Mouse (Mus musculus): ENCODE results near the gene Asap3. TPM values are rescaled to one million over a fixed set of nuclear protein-coding genes. Genes with fewer than 3 reads are reported as not detected.

The Asap3 gene
- polyA plus RNA-seq, 2 experiments, result 0.66 to 1.1 TPM

GRCm38 (mm10) chr4:136266716-136267343 is 60.7 kb downstream of the Asap3 start:
- Histone ChIP-seq H3K4me3 (ENCODE audit: insufficient read depth in 1 of 2, low read depth in 2 of 2, low read length in 2 of 2) (no peak overlapping the region), H3K4me1 (replicated peaks; ENCODE audit: control insufficient read depth in 2 of 2, insufficient read depth in 2 of 2, low read length in 1 of 2) (peaks cover 0 to 2% of the 10 kb centered on the region in 2 experiments; a peak in 1 of 4 replicates), H3K4me2 (ENCODE audit: low read depth) (no peak overlapping the region), H3K36me3 (replicated peaks; ENCODE audit: control insufficient read depth, insufficient read depth, low read depth) (no peaks in the 10 kb centered on the region), H3K9me3 (ENCODE audit: control insufficient read depth, low read length) (no peaks in the 10 kb centered on the region), H3K9ac (replicated peaks) (no peak overlapping the region), H3K27me3 (ENCODE audit: control insufficient read depth, insufficient read depth, low read length) (no peaks in the 10 kb centered on the region), H3K27ac (no peak overlapping the region)
- ATAC-seq (ENCODE audit: insufficient read depth), result no peak
- DNase-seq (ENCODE audit: low read depth in 3 of 3, low spot score in 3 of 3), result no peak
- TF ChIP-seq CTCF (IDR thresholded peaks at IDR 0.05; ENCODE audit: low read depth), result no peak
- no peak for TF ChIP-seq EP300 (IDR thresholded peaks at IDR 0.05; ENCODE audit: low read depth)
- 32% methylated on average over 9 of the region's 9 CpGs for WGBS (ENCODE audit: insufficient replicate concordance)

- H3K4me2 ChIP-seq (ENCODE audit: low read depth), result no peak overlapping the region
- H3K36me3 ChIP-seq (replicated peaks; ENCODE audit: control insufficient read depth, insufficient read depth, low read depth), result no peaks in the 10 kb centered on the region
- H3K9ac ChIP-seq (replicated peaks), result no peak overlapping the region
- peaks cover 0 to 2% of the 10 kb centered on the region in 2 experiments; a peak in 1 of 4 replicates for H3K4me1 ChIP-seq (replicated peaks; ENCODE audit: control insufficient read depth in 2 of 2, insufficient read depth in 2 of 2, low read length in 1 of 2)
- no peak for ATAC-seq (ENCODE audit: insufficient read depth)
- DNase-seq (ENCODE audit: low read depth in 3 of 3, low spot score in 3 of 3), result no peak
- no peaks in the 10 kb centered on the region for H3K27me3 ChIP-seq (ENCODE audit: control insufficient read depth, insufficient read depth, low read length)
- H3K27ac ChIP-seq, result no peak overlapping the region
- WGBS (ENCODE audit: insufficient replicate concordance), result 38% methylated on average over 1 of the region's 1 CpGs
- no peak overlapping the region for H3K4me3 ChIP-seq (ENCODE audit: insufficient read depth in 1 of 2, low read depth in 2 of 2, low read length in 2 of 2)
- no peak for TF ChIP-seq EP300 (IDR thresholded peaks at IDR 0.05; ENCODE audit: low read depth)
- TF ChIP-seq CTCF (IDR thresholded peaks at IDR 0.05; ENCODE audit: low read depth), result no peak
- no peaks in the 10 kb centered on the region for H3K9me3 ChIP-seq (ENCODE audit: control insufficient read depth, low read length)
Observed at GRCm38 (mm10) chr4:136268912-136269311, 62.7 kb downstream of the Asap3 start.

- H3K27ac ChIP-seq, result no peak overlapping the region
- no peak for ATAC-seq (ENCODE audit: insufficient read depth)
- 70% methylated on average over 8 of the region's 8 CpGs for WGBS (ENCODE audit: insufficient replicate concordance)
Observed at GRCm38 (mm10) chr4:136270648-136271047, 64.5 kb downstream of the Asap3 start.

GRCm38 (mm10) chr4:136281097-136281496 is 74.9 kb downstream of the Asap3 start:
- TF ChIP-seq CTCF (IDR thresholded peaks at IDR 0.05; ENCODE audit: low read depth), result no peak
- no peak for TF ChIP-seq EP300 (IDR thresholded peaks at IDR 0.05; ENCODE audit: low read depth)
- ATAC-seq (ENCODE audit: insufficient read depth), result no peak
- 64% methylated on average over 8 of the region's 8 CpGs for WGBS (ENCODE audit: insufficient replicate concordance)

More at GRCm38 (mm10) chr4:136270648-136271047, 64.5 kb downstream of the Asap3 start:
- Histone ChIP-seq H3K4me1 (replicated peaks; ENCODE audit: control insufficient read depth in 2 of 2, insufficient read depth in 2 of 2, low read length in 1 of 2) (peaks cover 0 to 2% of the 10 kb centered on the region in 2 experiments; a peak in 1 of 4 replicates), H3K4me3 (ENCODE audit: insufficient read depth in 1 of 2, low read depth in 2 of 2, low read length in 2 of 2) (no peak overlapping the region), H3K9me3 (ENCODE audit: control insufficient read depth, low read length) (no peaks in the 10 kb centered on the region), H3K27me3 (ENCODE audit: control insufficient read depth, insufficient read depth, low read length) (no peaks in the 10 kb centered on the region), H3K4me2 (ENCODE audit: low read depth) (no peak overlapping the region), H3K9ac (replicated peaks) (no peak overlapping the region), H3K36me3 (replicated peaks; ENCODE audit: control insufficient read depth, insufficient read depth, low read depth) (no peaks in the 10 kb centered on the region)
- TF ChIP-seq EP300 (IDR thresholded peaks at IDR 0.05; ENCODE audit: low read depth) (no peak), CTCF (IDR thresholded peaks at IDR 0.05; ENCODE audit: low read depth) (no peak)
- no peak for DNase-seq (ENCODE audit: low read depth in 3 of 3, low spot score in 3 of 3)

GRCm38 (mm10) chr4:136281611-136282010 is 75.4 kb downstream of the Asap3 start:
- no peak overlapping the region for H3K9ac ChIP-seq (replicated peaks)
- no peak overlapping the region for H3K4me2 ChIP-seq (ENCODE audit: low read depth)
- ATAC-seq (ENCODE audit: insufficient read depth) (no peak), DNase-seq (ENCODE audit: low read depth in 3 of 3, low spot score in 3 of 3) (no peak)
- TF ChIP-seq CTCF (IDR thresholded peaks at IDR 0.05; ENCODE audit: low read depth) (no peak), EP300 (IDR thresholded peaks at IDR 0.05; ENCODE audit: low read depth) (no peak)
- no peak overlapping the region for H3K27ac ChIP-seq
- WGBS (ENCODE audit: insufficient replicate concordance), result 51% methylated on average over 9 of the region's 9 CpGs
- peaks cover 5 to 7% of the 10 kb centered on the region in 2 experiments; a peak in 2 of 4 replicates for H3K4me1 ChIP-seq (replicated peaks; ENCODE audit: control insufficient read depth in 2 of 2, insufficient read depth in 2 of 2, low read length in 1 of 2)
- no peaks in the 10 kb centered on the region for H3K36me3 ChIP-seq (replicated peaks; ENCODE audit: control insufficient read depth, insufficient read depth, low read depth)
- no peaks in the 10 kb centered on the region for H3K9me3 ChIP-seq (ENCODE audit: control insufficient read depth, low read length)
- H3K4me3 ChIP-seq (ENCODE audit: insufficient read depth in 1 of 2, low read depth in 2 of 2, low read length in 2 of 2), result no peak overlapping the region
- H3K27me3 ChIP-seq (ENCODE audit: control insufficient read depth, insufficient read depth, low read length), result no peaks in the 10 kb centered on the region; the same call in 1 of the 2 replicates

More at GRCm38 (mm10) chr4:136281097-136281496, 74.9 kb downstream of the Asap3 start:
- Histone ChIP-seq H3K9me3 (ENCODE audit: control insufficient read depth, low read length) (no peaks in the 10 kb centered on the region), H3K4me3 (ENCODE audit: insufficient read depth in 1 of 2, low read depth in 2 of 2, low read length in 2 of 2) (no peak overlapping the region), H3K9ac (replicated peaks) (no peak overlapping the region), H3K4me2 (ENCODE audit: low read depth) (no peak overlapping the region), H3K27ac (no peak overlapping the region), H3K27me3 (ENCODE audit: control insufficient read depth, insufficient read depth, low read length) (no peaks in the 10 kb centered on the region; the same call in 1 of the 2 replicates), H3K4me1 (replicated peaks; ENCODE audit: control insufficient read depth in 2 of 2, insufficient read depth in 2 of 2, low read length in 1 of 2) (peaks cover 2 to 6% of the 10 kb centered on the region in 2 experiments; a peak in 1 of 4 replicates), H3K36me3 (replicated peaks; ENCODE audit: control insufficient read depth, insufficient read depth, low read depth) (no peaks in the 10 kb centered on the region)
- DNase-seq (ENCODE audit: low read depth in 3 of 3, low spot score in 3 of 3), result no peak

All from liver, embryonic 14.5 days (tissue).